Mouse (Mus musculus) frontal cortex, postnatal 10 days (tissue): ENCODE measurements around the gene Impdh2.

Experiments used
- DNase-seq, 2 experiments: peaks; one replicate each; pipeline ENCODE4 v3.0.0; 2022; ENCODE audit warnings: low spot score in 2 of 2, mixed read lengths in 1 of 2

Impdh2 gene

DNA sequence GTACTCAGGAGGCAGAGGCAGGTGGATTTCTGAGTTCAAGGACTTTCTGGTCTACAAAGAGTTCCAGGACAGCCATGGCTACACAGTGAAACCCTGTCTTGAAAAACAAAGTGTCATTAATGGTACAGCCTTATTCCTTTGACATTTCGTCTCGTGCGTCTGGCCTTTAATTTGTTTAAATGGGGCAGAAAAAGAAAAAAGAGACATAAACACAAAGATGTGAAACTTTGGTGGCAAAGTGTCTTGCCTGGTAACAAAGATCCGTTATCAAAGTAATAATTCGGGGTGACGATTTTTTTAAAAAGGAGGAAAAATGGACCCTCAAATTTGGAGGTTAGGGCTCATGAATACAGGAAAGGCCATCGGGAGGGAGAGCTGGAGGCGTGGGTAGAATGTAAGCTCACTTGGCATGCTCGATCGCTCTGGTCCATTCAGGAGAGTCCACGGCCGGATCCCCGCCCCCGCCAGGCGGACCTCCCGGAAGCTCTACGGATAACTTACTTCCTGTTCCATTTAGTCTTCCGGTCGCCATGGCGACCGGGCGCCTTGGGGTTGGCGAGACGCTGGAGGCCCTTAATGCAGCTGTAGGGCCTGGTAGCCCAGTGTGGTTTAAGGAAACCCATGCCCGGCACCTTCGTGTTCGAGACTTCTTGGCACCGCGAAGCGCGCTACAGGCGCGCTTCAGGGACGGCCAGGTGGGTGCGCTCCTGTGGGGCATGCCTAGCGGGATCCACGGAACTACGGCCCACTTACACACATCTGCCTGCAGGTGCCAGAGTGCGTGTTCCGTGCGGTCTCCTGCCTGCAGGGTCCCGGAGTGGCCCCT lies 9.5 kb downstream of the Impdh2 start, which contains the start of gene Dalrd3:
TSS of gene Dalrd3 (plus strand) at position 506 of the 826 bp plus-strand sequence.
- DNase-seq, result peak; percentile 86 to 91

DNA sequence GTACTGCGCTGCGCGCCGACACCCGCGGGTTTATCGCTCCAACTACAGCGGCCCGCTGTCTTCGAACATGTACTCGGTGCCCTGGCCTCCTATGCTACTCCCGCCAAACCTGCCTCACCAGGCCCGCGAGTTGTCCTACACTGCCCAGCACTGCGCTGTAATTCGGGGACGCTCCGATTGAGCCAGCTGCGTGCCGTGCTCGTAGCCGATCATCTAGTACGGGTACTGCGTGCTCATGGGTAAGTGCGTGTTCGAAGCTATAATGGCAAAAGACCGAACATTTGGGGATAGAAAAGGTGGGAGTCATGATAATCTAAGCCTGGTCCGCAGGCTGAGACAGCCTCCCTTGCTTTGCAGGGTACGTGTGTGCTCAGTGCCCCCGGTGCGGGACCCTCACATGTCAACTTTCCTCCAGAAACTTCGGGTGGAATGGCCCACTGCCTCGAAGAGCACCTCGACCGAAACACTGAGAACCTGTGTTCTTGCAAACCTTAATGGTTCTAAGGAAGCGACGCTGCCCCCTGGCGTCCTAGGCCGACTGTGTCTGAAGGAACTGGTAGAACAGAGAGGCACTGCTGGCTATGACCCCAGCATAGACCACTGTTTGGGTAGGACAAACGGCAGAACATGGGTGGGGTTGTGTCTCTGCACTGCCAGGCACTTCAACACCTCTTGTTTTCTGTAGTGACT lies 10.3 kb downstream of the Impdh2 start:
- no peak for DNase-seq

DNA sequence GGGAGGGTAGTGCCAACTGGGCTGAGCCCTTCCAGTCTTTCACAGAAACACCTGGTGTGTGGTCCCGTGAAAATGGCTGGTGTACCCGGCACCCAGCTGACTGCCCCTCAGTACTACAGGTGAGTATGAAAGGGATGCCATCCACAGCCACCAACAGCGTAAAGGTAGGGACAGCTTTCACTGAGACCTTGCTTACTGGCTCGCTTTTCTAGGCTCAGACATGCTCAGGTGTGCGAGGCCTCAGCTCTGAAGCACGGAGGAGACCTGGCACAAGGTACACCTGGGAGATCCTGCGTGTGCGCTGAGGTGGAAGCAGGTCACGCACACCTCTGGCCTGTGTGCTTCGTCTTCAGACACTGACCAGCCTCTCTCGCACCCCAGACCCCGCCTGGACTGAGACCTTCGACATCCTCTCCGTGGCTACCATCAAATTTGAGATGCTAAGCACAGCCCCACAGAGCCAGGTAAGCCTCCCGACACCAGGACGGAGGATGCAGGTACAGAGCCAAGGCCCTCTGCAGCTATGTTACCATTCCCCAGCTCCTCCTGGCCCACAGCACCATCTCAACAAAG lies 11.4 kb downstream of the Impdh2 start:
- DNase-seq, result no peak

DNA sequence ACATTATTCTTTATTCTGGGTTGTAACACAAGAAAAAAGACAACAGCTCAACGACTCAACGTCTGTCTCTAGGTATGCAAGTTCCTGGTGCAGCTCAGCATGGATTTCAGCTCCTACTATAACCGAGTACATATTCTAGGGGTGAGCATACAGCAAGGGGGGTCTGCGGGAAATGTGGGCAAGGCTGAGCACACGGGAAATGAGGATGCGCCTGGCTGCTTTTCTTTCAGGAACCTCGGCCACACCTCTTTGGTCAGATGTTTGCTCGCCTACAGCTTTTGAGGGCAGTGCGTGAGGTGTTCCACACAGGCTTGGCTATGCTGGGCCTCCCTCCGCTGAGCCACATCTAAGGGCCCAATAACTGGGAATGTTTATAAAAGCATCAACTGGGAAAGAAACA lies 12.2 kb downstream of the Impdh2 start:
- no peak for DNase-seq

DNA sequence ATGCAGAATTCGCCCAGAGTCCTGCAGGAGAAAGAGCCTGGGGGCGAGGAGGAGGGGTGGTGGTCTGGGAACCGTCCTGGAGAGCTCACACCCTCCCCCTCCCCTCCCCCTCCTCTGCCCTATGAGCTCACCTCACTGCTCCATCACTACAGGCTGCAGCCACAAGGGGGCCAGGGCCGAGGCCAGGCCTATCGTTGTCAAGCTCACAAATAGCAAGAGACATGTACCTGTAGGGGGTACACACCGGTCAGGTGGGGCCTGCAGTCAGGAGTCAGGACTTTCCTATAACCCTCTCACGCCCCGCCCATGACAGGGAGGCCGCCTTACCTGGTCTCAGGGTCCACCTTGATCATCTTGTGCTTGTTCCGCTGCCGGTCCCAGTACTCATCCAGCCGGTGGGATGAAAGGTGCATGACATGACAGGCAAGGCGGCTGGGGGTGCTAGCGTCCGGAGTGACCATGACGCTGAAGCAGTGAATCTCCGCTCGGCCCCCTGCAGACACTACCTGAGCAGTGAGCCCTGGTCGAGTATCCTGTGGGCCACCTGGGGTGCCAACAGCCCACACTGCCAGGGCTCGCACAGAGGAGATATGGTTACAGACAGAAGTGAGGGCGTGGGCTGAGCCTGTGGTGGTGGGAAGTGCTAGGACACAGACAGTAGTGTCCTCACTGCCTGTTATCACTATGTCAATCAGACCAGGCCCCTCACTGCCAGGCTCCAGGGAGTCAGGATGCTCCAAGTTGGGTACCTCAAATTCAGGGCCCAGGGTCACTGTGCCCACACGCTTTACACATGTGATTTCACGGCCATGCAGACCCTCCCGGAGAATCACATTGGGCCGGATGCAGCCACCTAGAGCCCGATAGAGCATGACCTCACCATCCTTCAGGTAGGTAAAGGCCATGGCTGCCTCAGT lies 13.9 kb downstream of the Impdh2 start:
- no peak for DNase-seq

DNA sequence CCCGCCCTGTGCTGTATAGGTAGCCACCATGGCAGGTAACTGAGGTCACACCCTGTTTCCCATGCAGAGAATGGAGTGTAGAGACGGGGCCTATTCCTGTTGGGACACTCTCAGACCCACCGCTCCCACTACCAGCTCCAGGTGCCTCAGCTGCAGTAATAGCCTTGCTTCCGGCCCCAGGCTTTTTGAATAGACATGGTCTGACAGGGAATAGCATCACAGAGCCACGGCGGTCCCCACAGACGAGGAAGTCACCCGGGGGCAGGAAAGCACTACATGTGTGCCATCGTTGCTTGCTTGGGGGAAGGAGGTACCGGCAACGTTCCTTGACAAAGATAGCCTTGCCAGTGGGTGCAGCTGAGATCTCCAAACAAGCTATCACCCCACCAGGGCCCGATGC lies 14.8 kb downstream of the Impdh2 start:
- no peak for DNase-seq

DNA sequence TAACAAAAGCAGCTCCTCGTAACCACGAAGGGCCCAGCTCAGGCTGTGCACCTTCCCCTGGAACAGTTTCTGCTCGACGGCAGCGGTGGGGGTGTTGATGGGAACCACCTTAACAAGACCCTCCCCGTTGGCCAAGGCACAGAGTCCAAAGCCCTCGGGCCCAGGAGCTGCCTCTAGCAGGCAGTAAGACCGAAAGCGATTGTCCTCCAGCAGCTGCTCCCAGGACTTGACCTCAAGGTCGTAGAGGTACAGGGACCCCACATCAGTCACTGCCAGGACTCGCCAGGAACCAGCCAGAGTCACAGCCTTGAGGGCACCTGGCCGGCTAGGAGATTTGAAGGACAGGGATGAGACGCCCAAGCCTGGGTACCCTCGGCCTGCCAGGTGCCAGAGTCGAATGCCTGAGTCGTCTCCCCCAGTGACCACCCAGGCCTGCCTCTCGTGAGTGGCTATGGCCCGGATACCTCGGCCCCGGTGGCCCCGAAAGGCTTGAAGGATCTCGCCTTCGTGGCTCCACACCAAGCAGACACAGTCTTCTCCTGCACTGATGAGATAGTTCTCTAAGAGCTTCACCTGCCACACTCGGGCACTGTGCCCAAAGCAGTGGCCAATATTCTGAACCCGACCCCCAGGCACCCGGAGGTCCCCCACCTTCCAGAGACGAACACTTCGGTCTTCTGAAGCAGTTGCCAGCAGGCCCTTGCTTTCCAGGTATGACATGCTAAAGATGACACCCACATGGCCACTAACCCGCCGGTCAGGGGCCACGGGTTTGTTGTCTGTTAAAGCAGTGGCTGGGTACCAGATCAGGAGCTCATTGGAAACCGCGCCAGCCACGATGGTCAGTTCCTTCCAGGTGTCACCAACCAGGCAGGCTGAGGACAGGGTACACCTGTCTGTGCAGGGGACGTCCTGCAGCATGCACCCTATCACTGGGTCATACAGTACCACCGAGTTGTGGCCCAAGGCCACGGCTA lies 15.5 kb downstream of the Impdh2 start:
- no peak for DNase-seq

DNA sequence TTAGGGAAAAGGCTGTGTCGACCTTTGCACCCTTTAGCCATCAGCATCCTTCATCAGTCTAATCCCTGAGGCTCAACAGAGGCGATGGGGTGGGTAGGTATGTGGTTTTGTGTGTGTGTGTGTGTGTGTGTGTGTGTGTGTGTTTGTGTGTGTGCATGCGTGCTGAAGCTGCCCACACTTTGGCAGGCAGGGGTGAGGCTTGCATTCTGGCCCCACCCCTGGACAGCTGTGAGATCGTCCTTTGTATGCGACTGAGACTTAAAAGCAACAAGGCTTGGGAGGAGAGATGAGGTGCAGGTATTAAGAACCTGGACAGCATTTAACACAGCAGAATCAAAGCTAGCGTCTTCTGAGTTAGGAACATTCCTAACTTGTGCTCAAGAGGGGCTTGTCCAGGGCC lies 16.9 kb downstream of the Impdh2 start:
- no peak for DNase-seq

DNA sequence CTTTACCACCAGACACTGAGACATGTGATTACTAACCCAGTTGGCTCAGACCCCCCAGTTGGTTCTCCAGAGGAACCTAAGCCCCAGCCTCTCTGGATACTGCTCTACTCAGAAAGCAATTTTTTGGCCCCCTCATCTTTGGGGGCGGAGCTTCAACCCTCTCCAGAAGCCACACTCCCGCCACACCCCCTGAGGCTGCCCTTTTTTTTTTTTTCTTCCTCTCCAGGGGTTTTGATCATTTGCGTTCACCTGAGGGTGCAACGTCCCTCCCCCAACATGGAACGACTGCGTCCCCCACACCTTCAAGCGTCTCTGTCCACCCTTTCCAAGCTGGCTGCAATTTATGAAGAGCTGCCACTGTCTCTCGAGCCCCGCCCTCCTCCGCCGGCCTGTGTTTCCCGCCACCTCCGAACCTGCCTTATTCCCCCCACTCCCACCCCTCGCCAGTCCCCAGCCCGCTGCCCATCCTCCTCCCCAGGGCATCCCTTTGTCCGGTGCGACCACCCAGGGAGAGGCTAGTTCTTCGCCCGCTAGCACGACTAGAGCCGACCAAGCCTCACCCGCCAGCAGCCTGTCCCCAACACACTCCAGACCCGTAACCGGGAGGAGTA lies 18.0 kb downstream of the Impdh2 start:
- no peak for DNase-seq

DNA sequence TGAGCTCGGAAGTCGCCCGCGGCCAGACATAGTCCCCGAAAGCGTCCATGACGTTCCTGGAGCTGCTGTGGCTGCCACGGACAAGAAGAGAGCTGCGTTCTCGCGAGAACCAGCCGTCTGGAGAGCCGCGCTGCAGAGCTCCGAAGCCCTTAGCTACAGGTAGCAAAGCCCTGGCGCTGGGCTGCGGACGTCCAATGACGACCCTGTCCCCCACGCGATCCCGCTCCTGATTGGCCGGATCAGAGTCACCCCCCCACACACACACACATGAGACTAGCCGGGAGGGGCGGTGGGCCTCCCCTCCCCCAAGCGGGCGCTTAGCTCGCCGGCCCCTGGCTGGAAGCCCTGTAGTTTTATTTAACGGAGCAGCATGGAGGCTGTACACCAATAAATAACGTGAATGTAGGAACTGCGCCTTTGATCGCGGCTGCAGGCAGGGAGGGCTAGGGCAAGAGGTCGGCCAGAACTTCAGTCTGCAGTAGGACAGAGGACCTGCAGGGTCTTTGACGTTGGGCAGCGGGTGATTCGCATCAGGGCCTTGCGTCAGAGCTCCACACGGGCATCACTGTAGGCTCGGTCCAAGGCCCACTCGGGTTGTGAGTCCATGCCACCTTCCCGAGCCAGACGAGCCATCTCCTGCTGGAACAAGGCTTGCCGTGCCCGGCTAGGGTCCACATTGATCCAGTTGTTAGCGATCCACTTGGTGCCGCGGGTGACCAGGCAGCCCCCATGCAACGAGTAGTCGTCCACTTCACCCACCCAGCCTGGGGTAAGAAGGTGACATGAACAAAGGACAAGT lies 18.7 kb downstream of the Impdh2 start, which contains the start of gene Wdr6:
TSS of gene Wdr6 (minus strand) at position 195 of the 799 bp plus-strand sequence.
- peak; percentile 95 to 96 for DNase-seq

DNA sequence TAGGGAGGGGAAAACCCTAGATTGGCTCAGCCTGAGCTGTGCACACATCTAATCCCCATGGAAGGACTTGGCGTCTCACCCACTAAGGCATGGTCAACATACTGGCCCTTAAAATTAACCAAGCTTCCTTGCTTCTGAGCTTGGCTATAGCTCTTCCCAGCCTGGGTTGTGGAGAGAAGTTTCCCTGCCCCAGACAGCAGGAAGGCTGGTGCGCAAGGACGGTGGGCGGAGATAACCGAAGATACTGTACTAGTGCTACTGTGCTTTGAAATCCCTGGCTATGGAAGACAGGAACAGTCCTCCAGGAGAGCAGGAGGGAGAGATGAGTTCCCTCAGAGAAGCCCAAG lies 19.2 kb downstream of the Impdh2 start:
- no peak for DNase-seq

DNA sequence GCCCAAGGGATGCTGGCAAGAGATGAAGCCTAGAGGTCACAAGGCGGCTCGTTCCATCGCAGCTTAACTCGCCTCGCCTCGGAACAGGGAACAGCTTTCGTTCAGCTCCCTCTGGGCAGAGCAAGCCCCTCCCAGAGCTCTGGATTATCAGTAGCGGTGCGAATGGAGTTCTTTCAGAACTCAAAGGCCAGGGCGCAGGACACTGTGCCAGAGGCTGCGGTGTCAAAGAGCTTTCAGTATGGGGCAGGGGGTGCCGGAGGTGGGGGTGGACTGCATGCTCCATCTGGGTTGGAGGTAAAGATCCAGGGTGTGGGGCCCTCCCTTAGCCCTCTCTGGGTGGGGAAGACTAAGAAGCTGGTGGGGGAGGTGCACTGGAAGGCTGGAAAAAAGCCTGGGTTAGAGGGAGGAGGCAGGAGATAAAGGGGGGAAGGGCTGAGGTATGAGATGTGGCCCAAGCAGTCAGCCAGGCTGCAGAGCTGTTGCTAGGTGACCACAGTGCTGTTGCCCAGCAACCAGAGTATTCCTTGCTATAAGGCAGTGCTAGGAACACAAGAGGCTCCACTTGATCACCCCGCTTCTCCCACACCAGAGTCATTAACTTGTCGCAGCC lies 27.6 kb downstream of the Impdh2 start:
- DNase-seq, result peak; percentile 80 to 90

DNA sequence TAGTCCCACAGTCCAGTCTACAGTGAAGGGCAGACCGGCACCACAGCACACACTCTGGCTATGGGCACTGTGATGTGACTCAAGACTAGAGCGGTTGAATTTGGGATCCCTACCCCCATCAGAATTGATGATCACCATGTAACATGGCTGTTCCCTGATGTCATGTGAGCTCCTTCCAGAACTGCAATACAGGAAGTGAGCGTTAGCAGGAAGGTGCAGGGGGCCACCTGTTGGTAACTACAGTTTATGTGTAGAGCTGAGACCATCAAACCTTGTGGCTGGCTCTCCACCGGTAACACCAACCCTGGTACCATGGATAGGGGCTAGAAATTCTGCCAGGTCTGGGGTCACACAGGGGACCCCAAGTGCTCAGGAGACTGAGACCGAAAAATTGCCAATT lies 29.1 kb downstream of the Impdh2 start:
- no peak for DNase-seq

DNA sequence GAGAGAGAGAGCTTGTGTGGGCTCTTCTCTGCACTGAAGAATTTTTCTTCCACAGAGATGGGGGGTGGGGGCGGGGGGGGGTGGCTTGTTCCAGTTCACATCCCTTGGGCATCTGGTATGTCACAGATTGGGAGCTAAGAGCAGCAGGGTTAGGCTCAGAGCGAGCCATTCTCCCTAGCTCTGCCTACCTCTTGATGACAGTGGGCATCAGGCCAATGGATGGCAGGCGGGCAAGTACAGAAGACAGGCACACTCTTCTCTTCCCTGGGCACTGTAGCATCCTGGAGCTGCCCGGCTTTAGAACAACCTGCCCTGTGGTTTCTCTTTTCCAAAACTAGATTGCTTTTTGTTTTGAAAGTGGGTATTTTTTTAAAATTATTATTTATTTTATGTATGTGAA lies 31.4 kb downstream of the Impdh2 start:
- no peak for DNase-seq

DNA sequence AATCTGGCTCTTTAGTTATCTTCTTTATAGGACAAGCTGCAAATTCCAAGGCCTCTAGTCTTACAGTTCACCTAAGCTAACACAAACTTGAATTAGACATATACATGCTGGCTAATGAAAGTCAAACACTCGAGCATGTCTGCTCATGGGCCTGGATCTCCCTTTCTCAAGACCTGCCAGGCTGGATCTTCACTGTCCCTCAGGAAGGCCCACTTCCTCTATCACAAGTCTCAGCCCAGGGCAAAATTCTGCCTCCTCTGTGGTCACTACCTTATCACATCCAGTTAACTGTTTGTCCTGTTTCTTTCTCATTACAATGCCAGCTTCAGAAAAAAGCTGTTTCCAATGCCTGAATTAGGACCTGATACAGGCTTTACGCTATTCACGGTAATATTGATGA lies 34.3 kb downstream of the Impdh2 start:
- no peak for DNase-seq

DNA sequence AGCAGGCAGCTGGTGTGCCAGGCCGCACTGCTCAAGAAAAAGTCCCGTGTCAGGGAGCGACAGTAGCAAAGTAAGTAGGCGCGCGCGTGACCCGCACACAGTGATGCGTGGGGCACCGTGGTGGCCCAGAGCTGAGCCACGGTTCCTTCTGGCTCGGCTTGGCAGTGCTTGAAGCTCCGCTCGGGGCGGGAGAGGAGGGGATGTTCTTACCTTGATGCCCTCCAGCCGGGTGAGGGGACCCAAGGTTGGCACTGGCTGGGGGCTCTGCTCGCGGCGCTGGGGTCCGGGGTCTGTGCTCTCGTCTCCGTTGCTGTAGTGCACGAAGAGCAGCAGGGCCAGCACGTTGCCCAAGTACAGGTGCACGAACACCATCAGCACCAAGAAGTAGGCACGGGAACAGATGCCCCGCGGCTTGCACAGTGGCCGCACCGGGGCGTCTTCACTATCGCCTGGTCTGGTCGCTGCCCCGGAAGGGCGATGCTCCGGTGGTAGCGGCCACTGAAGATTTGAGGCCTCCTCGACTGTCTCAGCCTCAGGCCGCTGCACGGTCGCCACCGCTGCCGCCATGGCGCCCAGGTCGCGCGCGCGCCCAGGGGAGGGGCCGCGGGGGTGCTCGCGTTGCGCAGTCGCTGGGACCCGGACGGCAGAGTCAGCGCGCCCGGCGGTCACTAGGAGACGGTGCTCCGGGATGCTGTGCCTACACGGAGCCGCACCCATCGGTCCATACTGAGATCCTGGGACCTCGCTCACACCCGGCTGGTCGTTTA lies 37.1 kb downstream of the Impdh2 start, which contains the start of gene P4htm:
TSS of gene P4htm (minus strand) at position 670 of the 767 bp plus-strand sequence.
- peak in 1 of 2 experiments; percentile 72 for DNase-seq

DNA sequence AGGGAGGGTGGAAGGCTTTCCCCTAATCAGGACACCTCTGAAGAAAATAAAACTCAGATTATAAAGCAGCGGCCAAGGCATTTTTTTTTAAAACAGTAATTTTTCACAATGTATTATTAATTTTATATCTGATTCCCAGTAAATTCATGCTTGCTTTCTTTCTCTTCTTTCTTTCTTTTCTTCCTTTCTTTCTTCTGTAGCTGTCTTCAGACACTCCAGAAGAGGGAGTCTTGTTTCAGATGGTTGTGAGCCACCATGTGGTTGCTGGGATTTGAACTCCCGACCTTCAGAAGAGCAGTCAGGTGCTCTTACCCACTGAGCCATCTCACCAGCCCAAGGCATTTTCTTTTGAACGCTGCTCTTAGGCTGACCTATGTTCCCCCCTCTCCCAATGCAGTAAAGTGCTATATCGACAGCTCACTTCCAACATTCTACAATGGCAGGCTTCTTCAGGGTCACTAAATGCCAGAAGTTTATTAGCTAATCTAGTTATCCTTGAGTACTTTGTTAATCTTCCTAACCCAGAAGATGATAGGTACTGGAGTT lies 39.0 kb downstream of the Impdh2 start:
- DNase-seq, result no peak

DNA sequence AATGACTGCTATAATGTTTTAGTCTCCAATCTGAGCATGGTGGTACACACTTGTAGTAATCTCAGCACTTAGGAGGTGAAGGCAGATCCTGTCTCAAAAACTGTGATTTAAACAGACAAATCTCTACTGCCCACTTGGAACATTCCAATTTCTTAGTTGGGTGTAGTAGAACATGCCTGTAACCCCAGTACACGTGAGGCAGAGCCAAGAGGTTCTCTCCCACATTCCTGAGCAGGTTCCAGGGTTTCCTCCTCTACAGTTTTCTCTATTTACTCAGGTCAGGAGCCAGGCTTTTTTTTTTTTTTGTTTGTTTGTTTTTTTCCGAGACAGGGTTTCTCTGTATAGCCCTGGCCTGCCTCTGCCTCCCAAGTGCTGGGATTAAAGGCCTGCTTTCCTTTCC lies 39.9 kb downstream of the Impdh2 start:
- no peak for DNase-seq
